Mouse (Mus musculus) olfactory bulb, adult 2 months (tissue): ENCODE data around the gene Npm1. TPM values are rescaled to one million over a fixed set of nuclear protein-coding genes. Genes with fewer than 3 reads are reported as not detected.
A peak's percentile ranks its signal among the peaks of the same experiment; 100 is the strongest.

ENCODE experiments used
- H3K27ac ChIP-seq: fragments of 200-500 bp; 2 replicates; pipeline ENCODE4 v1.5.1; 2012; ENCODE audit warnings: low read depth, low read length; ENCODE audit not compliant: insufficient read depth
- H3K4me1 ChIP-seq: fragments of 200-500 bp; 2 replicates; pipeline ENCODE4 v1.6.1; 2012; ENCODE audit warnings: low read length; ENCODE audit not compliant: control insufficient read depth, insufficient read depth
- H3K4me3 ChIP-seq: fragments of 200-500 bp; 2 replicates; pipeline ENCODE4 v1.5.1; 2012; ENCODE audit warnings: mild to moderate bottlenecking, low read depth, low read length, moderate library complexity; ENCODE audit not compliant: insufficient read depth
- CTCF ChIP-seq: fragments of 200-500 bp; IDR thresholded peaks from 2 replicates; pipeline ENCODE4 v1.5.1; 2012; ENCODE audit warnings: low read depth, mild to moderate bottlenecking, low read length, moderate library complexity; ENCODE audit not compliant: insufficient read depth
- POLR2A ChIP-seq: fragments of 200-500 bp; IDR thresholded peaks from 2 replicates; pipeline ENCODE4 v1.6.1; 2012; ENCODE audit warnings: mild to moderate bottlenecking, low read depth, low read length, moderate library complexity; ENCODE audit not compliant: insufficient read depth
- WGBS: fragments of 180-500 bp; shearing (Covaris S2); methylation state at CpG from one replicate; pipeline ENCODE4 v1.1.7; 2018; 5-methylcytosine and 5-hydroxymethylcytosine counted together
- polyA plus RNA-seq: library from polyadenylated mRNA; stranded (reverse); fragments of >200 nt; gene quantifications from 2 replicates; pipeline ENCODE4 v1.2.4, GENCODE M21; 2012; ENCODE audit warnings: low replicate concordance; ENCODE audit not compliant: missing spikeins, insufficient read depth, insufficient read length

Gene Npm1
- polyA plus RNA-seq, 1 experiment, result 551 TPM

DNA sequence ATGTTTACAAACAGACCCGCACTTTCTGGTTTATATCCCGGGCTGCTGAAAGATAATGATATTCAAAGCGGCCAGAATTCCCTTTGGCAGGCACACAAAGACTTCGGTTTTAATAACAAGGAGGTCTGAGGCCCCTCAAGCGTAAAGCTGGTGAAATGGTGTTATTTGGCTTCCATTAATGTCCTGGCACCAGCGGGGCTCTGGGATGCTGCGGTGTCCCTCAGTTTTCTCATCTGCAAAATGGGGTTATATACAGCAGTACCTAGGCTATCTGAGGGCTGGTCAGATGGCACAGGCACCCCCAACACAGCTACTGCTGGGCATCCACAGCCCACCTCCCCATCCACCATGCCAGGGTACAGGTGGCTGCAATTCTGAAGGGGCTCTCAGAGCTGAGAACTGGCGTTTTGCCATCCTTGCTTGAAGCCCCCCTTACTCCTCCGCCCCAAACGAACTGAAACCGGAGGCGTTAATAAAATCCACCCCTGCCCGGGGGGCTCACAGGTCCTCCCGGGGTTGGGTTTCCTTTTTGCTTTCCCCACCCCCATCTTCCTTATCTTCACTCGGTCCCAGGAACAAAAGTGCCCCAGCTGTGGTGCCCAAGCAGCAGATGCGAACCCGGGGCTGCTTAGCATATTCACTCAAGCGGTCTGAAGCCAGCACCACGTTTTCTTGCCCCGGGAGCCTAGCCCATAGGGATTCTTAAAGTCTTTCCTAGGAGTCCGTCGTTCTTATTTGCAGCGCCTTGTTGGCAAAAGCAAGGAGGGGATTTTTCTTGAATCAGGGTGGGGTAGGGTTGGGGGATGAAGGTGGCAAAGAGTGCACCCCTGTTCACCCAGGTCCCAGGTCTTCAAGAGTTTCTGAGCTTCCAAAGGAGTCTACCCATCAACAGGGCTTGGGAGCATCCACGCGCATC is 32.8 kb upstream of the Npm1 start:
- 0 out of 2 replicates have a peak, but pooled peaks cover 2% of the 10 kb centered on the region for H3K4me1 ChIP-seq
- H3K27ac ChIP-seq, result no peak overlapping the region
- TF ChIP-seq CTCF (no peak), POLR2A (no peak)
- no peak overlapping the region for H3K4me3 ChIP-seq
- 7% methylated on average over 25 of the region's 25 CpGs for WGBS

GRCm38 (mm10) chr11:33195061-33195460 is 32.1 kb upstream of the Npm1 start:
- WGBS, result 44% methylated on average over 7 of the region's 7 CpGs
- Histone ChIP-seq H3K27ac (no peak overlapping the region), H3K4me3 (no peak overlapping the region), H3K4me1 (no peaks in the 10 kb centered on the region)
- TF ChIP-seq CTCF (no peak), POLR2A (no peak)

DNA sequence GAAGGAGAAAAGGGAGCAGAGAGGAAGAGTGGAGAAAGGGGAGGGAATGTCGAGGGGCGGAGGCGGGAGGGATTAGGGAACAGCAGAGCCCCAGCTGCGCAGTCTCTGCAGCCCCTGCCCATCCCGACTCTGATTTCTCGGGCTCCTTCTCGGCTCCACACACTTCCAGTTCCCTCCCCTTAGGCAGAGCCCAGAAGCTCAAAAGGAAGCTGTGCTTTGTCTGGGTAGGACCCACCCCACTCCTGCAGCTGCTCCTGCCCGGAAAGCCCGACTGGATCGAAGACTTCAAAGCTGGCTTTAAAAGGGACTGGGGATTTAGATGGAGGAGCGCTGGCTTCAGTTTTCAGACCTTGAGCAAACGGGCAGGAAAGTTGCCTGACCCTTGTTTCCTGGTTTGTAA is 30.7 kb upstream of the Npm1 start:
- H3K4me3 ChIP-seq, result no peak overlapping the region
- 13% methylated on average over 12 of the region's 12 CpGs for WGBS
- TF ChIP-seq CTCF (no peak), POLR2A (no peak)
- no peaks in the 10 kb centered on the region for H3K4me1 ChIP-seq
- H3K27ac ChIP-seq, result no peak overlapping the region

GRCm38 (mm10) chr11:33181804-33182203 is 18.8 kb upstream of the Npm1 start:
- no peak overlapping the region for H3K27ac ChIP-seq
- H3K4me1 ChIP-seq, result no peaks in the 10 kb centered on the region
- no peak overlapping the region for H3K4me3 ChIP-seq
- TF ChIP-seq POLR2A (no peak), CTCF (no peak)
- WGBS, result 92% methylated on average over 3 of the region's 3 CpGs

DNA sequence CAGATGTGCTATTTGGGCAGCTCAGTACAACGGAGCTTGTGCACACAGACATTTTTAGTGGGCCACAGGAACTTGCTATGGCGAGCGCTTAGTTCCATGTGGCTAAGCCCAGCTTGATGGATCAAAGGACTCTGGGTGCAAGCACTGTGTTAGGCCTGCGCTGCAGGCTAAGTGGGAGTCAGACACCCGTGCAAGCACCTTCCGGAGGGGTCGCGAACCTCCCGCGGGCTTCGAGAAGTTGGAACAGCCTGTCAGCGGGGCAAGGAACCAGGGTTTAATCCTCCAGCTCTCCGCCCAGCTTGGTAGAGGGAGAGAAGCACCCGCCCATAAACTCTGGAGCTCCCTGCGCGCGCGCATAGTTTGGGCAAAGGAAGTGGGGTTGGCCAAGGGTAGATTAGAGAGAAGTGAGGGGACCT is 17.7 kb upstream of the Npm1 start:
- Histone ChIP-seq H3K4me3 (no peak overlapping the region), H3K27ac (no peak overlapping the region), H3K4me1 (no peaks in the 10 kb centered on the region)
- 17% methylated on average over 18 of the region's 18 CpGs for WGBS
- TF ChIP-seq CTCF (no peak), POLR2A (no peak)

- Histone ChIP-seq H3K4me3 (no peak overlapping the region), H3K4me1 (no peaks in the 10 kb centered on the region), H3K27ac (no peak overlapping the region)
- WGBS, result 80% methylated on average over 1 of the region's 1 CpGs
- no peak for TF ChIP-seq CTCF
- TF ChIP-seq POLR2A, result no peak
These were observed 16.8 kb upstream of the Npm1 start for GRCm38 (mm10) chr11:33179802-33180201.

GRCm38 (mm10) chr11:33176525-33177245 is 13.7 kb upstream of the Npm1 start:
- Histone ChIP-seq H3K4me1 (no peaks in the 10 kb centered on the region), H3K27ac (no peak overlapping the region), H3K4me3 (no peak overlapping the region)
- WGBS, result 35% methylated on average over 20 of the region's 20 CpGs
- TF ChIP-seq CTCF, result peak; percentile 50; the same call in 1 of the 2 replicates
- no peak for TF ChIP-seq POLR2A

- 85% methylated on average over 3 of the region's 3 CpGs for WGBS
- H3K4me3 ChIP-seq, result no peak overlapping the region
- TF ChIP-seq POLR2A (no peak), CTCF (no peak)
These were observed 12.8 kb upstream of the Npm1 start for GRCm38 (mm10) chr11:33175768-33176167.

GRCm38 (mm10) chr11:33170489-33170888 is 7.5 kb upstream of the Npm1 start:
- no peak overlapping the region for H3K4me3 ChIP-seq
- 24% methylated on average over 9 of the region's 9 CpGs for WGBS
- no peak overlapping the region for H3K27ac ChIP-seq
- H3K4me1 ChIP-seq, result no peaks in the 10 kb centered on the region
- TF ChIP-seq POLR2A, result no peak
- TF ChIP-seq CTCF, result no peak

More at GRCm38 (mm10) chr11:33175768-33176167, 12.8 kb upstream of the Npm1 start:
- Histone ChIP-seq H3K27ac (no peak overlapping the region), H3K4me1 (no peaks in the 10 kb centered on the region)
